Mouse (Mus musculus) spleen, adult 12 weeks (tissue): ENCODE measurements around the gene Zfp652.
A peak's percentile ranks its signal among the peaks of the same experiment; 100 is the strongest.

Experiments used
- DNase-seq: peaks from one replicate; pipeline ENCODE4 v3.0.0; 2022; ENCODE audit warnings: low spot score

Gene Zfp652

GRCm38 (mm10) chr11:95831641-95832040 lies 119.2 kb downstream of the Zfp652 start:
- no peak for DNase-seq

GRCm38 (mm10) chr11:95832129-95833005 lies 119.9 kb downstream of the Zfp652 start:
- no peak for DNase-seq

GRCm38 (mm10) chr11:95833006-95833570 lies 120.6 kb downstream of the Zfp652 start:
- DNase-seq, result no peak

- no peak for DNase-seq
These were observed 121.2 kb downstream of the Zfp652 start for GRCm38 (mm10) chr11:95833631-95834142.

GRCm38 (mm10) chr11:95834143-95834667 lies 121.7 kb downstream of the Zfp652 start:
- peak; percentile 56 for DNase-seq

GRCm38 (mm10) chr11:95834742-95835710 lies 122.6 kb downstream of the Zfp652 start:
- no peak for DNase-seq

GRCm38 (mm10) chr11:95835832-95836231 lies 123.4 kb downstream of the Zfp652 start:
- no peak for DNase-seq

GRCm38 (mm10) chr11:95836433-95836832 lies 124.0 kb downstream of the Zfp652 start:
- no peak for DNase-seq

- DNase-seq, result no peak
These were observed 124.6 kb downstream of the Zfp652 start, which contains the start of gene Gngt2 for GRCm38 (mm10) chr11:95837059-95837458. TSS of gene Gngt2 (plus strand) at chr11:95837216.

- DNase-seq, result no peak
These were observed 126.1 kb downstream of the Zfp652 start for GRCm38 (mm10) chr11:95838598-95838997.

GRCm38 (mm10) chr11:95838999-95839868 lies 126.8 kb downstream of the Zfp652 start:
- no peak for DNase-seq

GRCm38 (mm10) chr11:95840694-95841497 lies 128.4 kb downstream of the Zfp652 start:
- no peak for DNase-seq

GRCm38 (mm10) chr11:95841498-95841830 lies 129.0 kb downstream of the Zfp652 start:
- no peak for DNase-seq

- DNase-seq, result peak; percentile 56
These were observed 129.7 kb downstream of the Zfp652 start, which contains the start of gene Abi3 for GRCm38 (mm10) chr11:95842074-95842681. TSS of gene Abi3 (minus strand) at chr11:95842476.

- no peak for DNase-seq
These were observed 130.5 kb downstream of the Zfp652 start for GRCm38 (mm10) chr11:95842953-95843352.

- no peak for DNase-seq
These were observed 131.0 kb downstream of the Zfp652 start for GRCm38 (mm10) chr11:95843421-95843950.

- no peak for DNase-seq
These were observed 132.5 kb downstream of the Zfp652 start for GRCm38 (mm10) chr11:95844935-95845334.

- DNase-seq, result no peak
These were observed 138.4 kb downstream of the Zfp652 start for GRCm38 (mm10) chr11:95850898-95851297.

GRCm38 (mm10) chr11:95853684-95854083 lies 141.2 kb downstream of the Zfp652 start:
- no peak for DNase-seq
